Mouse (Mus musculus): ENCODE data around the gene Lrrc63. TPM values are rescaled to one million over a fixed set of nuclear protein-coding genes. Genes with fewer than 3 reads are reported as not detected.

The Lrrc63 gene
- not detected in 2 replicates for polyA plus RNA-seq (2012; ENCODE audit: low replicate concordance)

GRCm38 (mm10) chr14:75130501-75131318 lies at the start of gene Lrrc63, which contains the start of gene Lcp1:
TSS of gene Lrrc63 (minus strand) at chr14:75130881.
TSS of gene Lcp1 (plus strand) at chr14:75131101.

Other genes starting within 250 kb of the Lrrc63 start
- gene Lrch1, start 183.0 kb downstream of the Lrrc63 start, polyA plus RNA-seq (2012; ENCODE audit: low replicate concordance): 16.3 and 50.6 TPM in 2 replicates
- 5.8 and 5.9 TPM in 2 replicates for gene Rubcnl, start 114.9 kb downstream of the Lrrc63 start, polyA plus RNA-seq (2012; ENCODE audit: low replicate concordance)
- gene Lcp1, start 220 bp upstream of the Lrrc63 start, polyA plus RNA-seq (2012; ENCODE audit: low replicate concordance): 48.8 and 108 TPM in 2 replicates
- not detected in 2 replicates for gene Cpb2, start 111.4 kb upstream of the Lrrc63 start, polyA plus RNA-seq (2012; ENCODE audit: low replicate concordance)
- 17.4 and 21.7 TPM in 2 replicates for gene Zc3h13, start 153.5 kb upstream of the Lrrc63 start, polyA plus RNA-seq (2012; ENCODE audit: low replicate concordance)

Measured in hematopoietic multipotent progenitor cell, adult 10-12 weeks (in vitro differentiated cells).